Mouse (Mus musculus) adrenal gland, adult (tissue): ENCODE data around the gene Dmap1.
A peak's percentile ranks its signal among the peaks of the same experiment; 100 is the strongest.

Experiments
- DNase-seq, 2 experiments: peaks; one replicate each; pipeline ENCODE4 v3.0.0; 2022 to 2023; ENCODE audit warnings: low spot score in 1 of 2; ENCODE audit not compliant: inconsistent age in 2 of 2

Gene Dmap1

DNA sequence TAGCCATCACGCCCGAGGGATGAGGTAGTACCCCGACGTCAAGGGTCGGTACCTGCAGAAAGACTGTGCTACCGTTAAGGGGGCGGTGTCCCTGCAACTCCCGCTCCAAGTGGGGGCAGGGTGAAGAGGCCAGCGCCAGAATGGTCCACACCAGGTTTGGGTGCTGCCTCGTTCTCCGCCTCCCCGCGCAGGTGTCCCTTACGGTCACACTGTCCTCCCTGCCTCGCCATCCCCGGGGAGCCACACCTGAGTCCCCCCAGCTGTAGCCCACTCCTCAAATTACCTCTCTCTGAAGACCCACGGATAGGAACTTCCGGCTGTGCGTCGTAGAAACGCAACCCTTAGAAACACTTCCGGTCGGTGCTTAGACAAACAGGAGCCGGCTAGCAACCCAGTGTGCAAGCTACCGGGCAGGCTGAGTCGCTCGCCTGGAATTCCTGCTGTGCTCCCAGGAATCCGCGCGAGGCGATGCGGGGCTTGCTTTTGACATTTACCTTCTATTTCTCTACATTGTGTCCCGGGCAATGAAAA, at the start of gene Dmap1:
Dmap1 (minus strand) TSS at position 343 of the 531 bp plus-strand sequence.
- DNase-seq: peak; percentile 84 to 95

DNA sequence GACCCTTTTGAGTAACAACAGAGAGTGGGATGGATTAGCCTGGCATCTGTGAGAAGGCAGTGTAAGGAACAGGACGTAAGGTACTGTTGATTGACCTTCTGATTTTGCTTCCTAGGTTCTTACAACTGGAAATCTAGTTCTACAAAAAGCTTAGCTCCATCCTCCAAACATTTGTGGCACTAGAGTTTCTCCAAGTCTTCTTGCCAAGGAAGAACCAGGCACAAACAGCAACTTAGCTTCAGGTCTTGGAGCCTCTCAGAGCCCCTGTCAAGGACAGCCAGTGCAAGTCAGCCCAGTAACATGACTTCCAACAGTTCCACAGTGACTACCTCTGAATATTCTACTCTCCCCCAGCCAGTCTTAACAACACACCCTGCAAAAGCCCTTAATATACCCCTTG, 42.0 kb upstream of the Dmap1 start, which contains the start of gene Gm12845:
Gm12845 (plus strand) TSS at position 301 of the 400 bp plus-strand sequence.
- no peak for DNase-seq

DNA sequence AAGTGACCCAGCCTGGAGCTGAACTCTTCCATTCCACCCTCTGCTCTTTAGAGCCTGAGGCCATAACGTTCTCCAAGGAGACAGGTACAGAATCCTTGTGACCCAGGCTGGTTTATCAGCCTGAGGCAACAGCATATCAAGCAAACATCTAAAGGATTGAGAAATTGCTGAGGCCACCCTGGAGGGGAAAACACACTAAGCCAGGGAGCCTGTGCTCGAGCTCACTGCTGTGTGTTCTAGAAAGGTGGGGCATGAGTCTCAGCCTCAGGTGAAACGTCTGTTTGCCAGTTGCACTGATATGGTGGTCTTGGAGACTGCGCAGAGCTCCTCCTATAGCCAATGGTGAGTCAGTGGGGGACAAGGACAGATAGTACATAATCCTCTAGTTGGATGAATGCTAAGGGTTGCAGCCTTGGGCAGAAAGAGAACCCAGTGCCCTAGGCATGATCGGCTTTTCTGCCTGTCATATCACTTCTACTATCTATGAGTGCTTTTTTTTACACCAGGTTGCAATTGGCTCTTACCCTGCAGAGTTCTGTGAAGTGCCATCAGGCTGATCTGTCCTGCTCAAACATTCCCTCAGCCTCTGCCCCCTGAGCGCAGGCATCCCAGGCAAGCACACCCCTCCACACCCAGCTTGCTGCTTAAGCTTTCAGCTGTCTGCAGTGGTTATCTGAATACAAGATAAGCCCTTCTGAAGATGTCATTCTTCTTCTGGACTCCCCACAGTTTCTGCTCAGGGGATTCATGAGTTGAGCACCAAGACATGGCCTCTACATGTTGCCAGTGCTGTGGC, 31.4 kb upstream of the Dmap1 start:
- no peak for DNase-seq

DNA sequence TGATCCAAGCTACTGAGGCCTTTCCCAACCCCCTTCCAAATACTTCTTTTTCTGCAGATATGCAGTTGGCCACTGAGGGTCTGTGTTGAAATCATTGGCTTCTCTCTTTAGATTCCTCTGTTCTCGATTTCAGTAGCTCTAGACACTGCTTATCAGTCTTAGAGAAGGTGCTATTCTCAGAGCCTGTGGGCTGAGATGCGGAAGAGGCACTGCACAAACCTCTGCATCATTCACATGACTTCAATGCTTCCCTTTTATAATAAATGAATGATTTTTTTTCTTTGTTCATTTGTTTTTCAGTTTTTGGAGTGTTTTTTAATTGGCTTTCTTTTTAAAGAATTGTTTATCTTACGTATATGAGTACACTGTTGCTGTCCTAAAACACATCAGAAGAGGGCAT, 30.2 kb upstream of the Dmap1 start:
- DNase-seq: no peak

DNA sequence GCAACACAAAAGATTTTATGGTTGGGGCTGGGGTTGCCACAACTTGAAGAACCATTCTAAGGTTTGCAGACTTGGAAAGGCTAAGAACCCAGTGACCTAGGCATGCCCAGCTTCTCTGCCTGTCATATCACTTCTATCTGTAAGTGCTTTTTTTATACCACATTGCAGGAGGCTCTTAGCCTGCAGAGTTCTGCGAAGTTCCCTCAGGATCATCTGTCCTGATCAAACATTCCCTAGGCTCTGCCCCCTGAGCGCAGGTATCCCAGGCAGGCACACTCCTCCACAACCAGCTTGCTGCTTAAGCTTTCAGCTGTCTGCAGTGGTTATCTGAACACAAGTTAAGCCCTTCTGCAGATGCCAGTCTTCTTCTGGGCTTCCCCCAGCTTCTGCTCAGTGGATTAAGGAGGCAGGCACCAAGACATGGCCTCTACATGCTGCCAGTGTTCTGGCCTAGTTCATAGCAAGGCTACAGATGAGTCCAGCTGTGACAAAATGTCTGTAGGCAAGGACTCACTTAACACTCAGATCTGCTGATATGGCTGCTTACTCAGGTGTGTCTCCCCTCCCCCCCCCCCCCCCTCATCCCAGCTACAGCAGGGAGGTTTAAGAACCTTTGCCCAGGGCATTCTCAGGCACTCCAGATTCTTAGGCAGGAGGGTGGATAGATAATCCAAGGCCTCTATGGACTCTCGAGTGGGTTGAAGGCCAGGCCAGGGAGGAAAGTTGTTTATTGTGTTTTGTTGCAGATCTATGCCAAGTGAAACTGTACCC, 26.9 kb upstream of the Dmap1 start:
- DNase-seq: no peak

DNA sequence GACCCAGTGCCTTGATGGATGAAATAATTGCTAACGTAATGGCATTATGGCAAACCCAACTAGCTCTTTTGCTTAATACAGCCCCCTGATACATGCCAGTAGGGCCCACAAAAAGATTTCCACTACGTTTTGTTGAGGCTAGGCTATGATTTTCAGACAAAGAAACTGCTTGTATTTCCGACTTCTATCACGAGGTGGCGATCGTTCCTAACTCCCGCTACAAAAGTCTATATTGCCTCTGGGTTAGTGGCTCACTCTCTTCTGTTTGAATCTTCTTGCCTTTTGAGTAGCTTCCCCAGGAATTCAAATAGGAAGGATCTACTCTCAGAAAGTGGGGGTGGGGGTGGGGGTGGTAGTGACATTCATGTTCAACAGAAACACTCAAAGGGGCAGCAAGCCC, 23.3 kb upstream of the Dmap1 start:
- peak; percentile 21 to 84 for DNase-seq

DNA sequence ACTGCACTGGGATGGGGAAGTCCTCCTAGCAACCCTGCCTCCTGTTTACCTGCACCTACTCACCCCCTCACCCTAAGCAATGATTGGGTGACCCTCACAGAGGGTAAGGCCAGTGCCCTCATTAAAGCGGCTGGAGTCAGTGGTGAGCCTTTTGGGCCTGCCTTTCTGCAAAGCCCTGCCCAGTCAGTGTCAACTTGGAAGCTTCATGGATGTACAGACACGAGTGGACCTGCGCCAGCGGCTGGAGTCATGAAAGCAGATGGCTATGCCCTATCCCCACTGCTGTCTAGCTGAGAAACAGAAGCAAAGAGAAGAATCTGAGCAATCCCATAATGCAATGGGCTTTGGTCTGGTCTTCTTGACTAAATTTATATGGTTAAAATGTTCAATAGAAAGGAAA, 4.3 kb upstream of the Dmap1 start:
- DNase-seq: no peak

DNA sequence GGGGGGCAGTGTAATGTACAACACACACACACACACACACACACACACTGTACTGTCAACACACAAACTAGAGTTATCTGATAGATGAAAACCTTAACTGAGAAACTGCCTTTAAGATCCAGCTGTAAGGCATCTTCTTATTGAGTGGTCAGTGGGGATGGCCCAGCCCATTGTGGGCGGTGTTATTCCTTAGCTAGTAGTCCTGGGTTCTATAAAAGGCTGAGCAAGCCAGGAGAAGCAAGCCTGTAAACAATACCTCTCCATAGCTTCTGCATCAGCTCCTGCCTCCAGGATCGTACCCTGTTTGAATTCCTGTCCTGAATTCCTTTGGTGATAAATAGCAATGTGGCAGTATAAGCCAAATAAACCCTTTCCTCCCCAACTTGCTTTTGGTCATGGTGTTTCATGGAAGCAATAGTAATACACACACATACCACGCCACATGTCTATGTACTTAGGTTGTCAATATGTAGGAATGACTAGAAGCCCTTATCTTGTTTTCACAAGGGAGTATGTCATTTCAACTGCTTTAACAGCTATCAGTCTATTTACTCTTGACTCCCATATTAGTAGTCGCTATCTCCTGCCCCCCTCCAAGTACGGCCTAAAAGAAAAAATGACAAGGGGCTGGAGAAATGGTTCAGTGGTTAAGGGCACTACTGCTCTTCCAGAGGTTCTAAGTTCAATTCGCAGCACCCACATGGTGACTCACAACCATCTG, 1.1 kb upstream of the Dmap1 start:
- no peak for DNase-seq

DNA sequence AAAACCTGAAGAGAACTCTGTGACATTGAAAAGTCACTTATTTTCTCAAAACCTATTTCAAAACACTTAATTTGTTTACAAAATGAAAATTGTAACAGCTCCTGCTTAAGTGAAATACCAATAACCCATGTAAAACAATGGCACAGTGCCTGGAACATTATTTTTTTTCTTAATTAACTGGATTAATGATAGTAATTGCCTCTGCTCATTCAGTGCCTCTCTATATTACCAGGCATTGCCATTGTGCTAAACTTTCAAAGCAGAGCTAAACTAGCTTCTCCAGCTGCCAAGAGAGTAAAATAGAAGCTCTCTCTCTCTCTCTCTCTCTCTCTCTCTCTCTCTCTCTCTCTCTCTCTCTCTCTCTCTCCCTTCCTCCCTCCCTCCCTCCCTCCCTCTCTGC, 390 bp upstream of the Dmap1 start:
- no peak for DNase-seq

DNA sequence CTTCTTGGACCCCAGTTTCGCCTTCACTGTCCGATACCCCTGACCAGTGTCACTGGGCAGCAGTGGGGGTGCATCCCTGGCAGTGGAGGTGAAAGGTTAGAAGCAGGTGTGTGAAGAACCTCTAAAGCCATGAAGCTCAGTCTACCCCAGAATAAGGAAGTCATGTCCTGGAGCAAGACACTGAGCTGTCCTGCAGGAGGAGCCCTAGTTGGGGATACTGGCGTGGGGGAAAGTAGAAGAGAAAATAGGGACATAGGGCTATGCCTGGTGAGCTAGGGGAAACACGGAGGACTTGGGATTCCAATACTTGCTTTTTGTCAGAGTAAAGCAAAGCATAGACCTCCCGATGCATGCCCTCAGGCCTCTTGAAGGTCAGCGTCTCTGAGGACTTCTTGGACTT, 1.1 kb downstream of the Dmap1 start:
- no peak for DNase-seq

DNA sequence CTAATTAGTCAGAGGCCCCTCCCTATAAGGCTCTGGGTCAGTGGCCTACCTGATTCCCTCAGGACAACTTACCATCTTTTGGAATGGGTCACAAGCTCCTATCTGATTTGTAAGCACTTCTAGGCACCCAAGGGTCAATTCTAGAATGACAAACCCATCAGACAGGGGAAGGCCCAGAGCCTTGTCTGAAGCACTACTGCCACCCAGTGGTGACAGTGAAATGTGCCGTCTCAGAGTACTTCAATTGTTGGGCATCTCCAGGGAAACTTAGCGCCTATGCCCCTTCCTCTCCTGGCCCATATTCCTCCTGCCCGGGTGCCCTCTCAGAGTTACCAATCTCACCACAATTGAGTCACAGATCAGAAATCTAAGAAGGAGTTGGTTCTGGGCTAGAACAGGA, 5.2 kb downstream of the Dmap1 start:
- DNase-seq: peak; percentile 72 to 91

DNA sequence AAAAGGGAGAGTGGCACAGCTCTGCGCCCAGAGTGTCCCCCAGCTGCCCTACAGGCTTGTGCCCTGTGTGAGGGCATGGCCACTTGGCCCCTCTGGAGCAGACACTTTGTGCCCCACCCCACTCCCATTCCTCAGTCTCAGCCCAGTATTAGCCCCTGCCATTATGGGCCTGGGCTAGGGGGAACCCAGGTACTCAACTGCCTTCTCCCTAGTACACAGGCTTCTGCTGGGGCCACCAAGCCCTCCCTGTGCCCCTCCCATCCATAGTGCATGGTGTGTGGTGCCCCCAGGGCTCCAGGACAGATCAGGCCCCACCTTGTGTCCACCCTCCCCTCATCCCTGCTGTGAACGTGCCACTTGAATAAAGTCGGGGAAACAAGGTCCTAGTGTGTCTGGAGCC, 8.2 kb downstream of the Dmap1 start:
- no peak for DNase-seq

DNA sequence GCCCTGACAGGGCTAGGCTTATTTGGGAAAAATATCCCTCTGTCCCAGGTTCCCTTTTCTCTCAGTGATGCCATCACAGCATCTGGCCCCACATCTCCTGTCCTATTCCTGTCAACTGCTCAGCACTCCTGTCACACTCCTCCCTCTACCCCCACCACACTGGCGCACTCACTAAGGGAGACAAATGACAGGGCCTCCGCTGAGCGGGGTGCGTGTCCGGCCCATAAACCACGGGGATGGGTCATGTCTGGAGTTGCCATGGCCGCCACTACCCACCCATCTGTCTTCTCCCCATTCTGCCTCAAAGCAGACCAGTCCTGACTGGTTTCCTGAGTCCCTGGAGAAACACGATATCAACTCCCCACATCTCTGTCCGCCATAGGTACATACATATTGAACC, 10.0 kb downstream of the Dmap1 start:
- DNase-seq: no peak

DNA sequence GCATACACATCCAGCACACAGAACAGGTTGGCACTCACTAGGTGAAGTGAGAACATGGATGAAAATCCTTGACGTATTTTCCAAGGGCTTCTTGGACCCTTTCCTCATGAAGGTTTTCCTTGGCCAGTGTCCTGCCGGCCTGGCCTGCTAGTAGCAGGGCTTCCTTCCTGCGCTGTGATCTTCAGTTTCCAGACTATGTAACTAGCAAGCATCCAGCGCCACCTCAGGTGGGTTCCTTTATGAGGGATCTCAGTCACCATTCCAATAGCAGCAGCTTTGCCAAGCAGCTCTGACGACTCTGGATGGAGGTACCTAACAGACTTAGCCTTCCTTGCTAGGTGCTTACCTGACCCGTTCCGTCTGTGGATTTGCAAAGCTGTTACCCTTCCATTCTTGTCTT, 12.2 kb downstream of the Dmap1 start:
- DNase-seq: no peak

DNA sequence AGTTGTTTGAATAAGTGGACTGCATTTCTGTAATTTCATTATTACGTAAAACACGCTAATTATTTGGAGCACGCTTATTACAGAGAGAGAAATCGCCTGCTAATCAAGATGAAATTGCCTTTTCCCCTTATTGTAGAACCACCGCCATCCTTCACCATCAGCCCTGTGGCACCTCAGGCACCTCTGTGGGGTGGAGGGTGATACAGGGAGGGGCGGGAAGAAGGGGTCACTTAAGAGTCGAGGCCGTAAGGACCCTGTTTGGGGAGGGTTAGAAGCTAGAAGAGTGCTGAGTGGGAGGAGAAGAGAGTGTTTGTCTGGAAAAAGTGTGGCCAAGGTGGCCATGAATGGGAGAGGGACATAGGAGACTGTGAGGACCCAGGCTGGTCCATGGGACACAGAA, 16.0 kb downstream of the Dmap1 start:
- no peak for DNase-seq

DNA sequence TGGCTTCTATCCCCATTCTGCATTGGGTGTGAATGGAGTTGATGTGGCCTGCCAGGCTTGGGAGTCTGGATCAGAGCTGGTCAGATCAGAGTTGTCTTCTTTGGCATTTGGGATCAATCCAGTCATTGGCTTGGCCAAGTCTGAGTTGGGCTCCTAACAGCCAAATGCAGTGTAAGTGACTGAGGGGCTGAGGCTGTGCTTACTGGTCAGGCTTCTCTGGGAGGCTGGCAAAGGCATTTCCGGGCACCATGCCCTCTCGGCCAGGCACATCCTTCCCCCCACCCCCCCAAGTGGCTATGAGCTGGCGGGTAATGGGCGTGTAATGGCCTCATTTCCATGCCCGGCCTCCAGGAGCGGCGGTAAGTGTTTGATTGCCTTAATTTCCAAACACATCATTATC, 16.5 kb downstream of the Dmap1 start:
- no peak for DNase-seq

DNA sequence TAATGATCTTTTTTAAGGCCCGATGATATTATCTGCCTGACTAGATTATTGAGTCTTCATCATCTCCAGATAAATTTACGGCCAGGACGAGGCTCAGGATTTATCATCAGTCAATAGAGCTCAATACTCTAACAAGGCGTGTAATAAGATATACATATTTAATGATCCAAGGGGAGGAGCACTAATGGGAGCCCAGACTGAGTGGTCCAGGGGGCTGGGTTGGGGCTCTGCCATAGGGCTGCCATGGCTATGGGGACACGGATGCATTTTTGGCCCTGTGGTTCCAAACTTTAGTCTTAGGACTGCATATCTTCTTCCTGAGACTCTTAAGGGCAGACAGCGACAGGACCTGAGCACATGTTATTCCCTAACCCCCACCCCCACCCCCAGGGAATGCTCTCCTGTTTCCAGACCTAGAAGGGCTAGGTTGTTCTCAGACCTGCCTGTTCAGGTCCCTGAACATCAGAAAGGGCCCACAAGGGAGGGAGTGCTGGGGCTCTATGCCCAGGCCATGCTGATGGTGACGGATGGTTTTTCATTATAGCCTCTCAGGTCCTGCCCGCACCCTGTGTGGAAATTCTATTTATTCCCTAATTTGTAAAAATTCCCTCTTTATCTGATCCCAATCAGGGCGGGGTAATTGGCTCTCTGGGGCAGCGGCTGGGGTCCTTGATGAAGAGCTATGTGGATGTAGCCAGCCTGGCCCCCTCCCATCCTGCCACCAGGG, 17.5 kb downstream of the Dmap1 start:
- DNase-seq: no peak

DNA sequence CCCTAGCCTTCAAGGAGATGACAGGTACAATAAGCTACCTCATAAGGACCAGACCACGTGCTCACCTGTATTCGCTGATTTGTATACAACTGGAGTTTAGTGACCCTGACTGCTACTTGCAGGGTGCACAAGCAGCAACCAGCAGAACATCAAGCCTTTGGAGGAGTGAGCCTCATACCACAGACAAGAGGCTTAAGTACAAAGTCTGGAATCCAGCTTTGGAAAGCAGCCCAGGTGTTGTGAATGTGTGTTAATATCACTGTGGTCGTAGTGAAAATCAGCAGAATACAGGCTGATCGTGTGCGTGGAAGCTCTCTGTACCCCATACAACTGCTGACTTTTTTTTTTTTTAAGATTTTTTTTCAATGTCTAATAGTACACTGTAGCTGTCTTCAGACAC, 22.1 kb downstream of the Dmap1 start:
- no peak for DNase-seq

DNA sequence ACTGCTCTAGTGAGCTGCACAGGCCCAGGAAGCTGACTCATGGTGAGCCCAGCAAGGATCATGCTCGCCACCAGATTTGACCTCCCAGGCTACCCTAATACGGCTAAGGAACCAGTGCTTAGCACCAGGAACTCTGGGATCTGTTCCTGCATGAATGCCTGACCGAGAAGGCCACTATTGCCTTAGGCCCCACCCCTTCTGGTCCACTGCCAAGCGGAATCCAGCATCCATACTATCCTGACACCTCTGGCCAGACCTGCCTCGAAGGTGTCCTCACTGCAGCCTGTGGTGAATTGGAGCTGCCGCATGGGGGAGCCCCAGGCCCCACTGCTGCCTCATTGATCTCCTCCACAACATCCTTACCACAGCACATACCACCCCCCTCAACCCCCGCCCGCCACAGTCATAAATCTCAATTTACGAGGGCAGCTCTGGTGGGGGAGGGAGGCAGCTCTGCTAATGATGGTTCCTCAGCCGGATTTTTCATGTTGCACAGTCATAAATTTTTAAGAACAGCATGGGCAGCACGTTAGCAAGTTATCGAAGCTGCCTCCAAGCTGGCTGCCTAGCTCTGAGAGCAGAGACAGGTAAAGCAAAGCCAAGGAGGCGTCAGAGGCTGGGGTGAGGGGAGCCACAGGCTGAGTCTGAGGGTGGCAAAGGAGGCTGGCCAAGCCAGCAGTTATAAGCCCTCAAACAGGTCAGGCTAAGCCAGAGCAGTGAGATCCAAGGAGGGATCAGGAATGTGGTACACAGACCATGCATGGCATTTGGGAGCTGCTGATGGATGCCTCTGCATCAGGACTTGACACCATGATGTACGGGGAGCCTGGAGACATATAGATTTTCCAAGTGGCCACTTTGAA, 23.3 kb downstream of the Dmap1 start:
- no peak for DNase-seq

DNA sequence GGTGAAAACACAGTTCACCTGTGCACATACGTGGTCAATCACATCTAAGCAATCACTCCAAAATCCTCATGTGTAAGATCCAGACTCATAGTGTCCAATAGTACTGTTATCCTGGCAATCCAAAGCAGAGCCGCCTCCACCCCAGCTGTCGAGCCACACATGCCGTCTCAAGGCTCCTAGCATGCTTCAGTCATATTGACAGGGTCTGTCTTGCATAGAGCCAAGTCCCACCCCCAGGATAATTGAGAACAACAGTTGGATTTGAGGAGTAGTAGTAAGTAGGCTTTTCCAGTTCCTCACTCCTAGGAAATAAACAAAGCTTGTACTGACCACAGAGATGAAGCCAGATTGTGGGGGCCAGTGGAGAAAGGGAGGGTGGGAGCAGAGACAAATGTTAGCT, 24.4 kb downstream of the Dmap1 start:
- no peak for DNase-seq
